In the genomic region with DNA sequence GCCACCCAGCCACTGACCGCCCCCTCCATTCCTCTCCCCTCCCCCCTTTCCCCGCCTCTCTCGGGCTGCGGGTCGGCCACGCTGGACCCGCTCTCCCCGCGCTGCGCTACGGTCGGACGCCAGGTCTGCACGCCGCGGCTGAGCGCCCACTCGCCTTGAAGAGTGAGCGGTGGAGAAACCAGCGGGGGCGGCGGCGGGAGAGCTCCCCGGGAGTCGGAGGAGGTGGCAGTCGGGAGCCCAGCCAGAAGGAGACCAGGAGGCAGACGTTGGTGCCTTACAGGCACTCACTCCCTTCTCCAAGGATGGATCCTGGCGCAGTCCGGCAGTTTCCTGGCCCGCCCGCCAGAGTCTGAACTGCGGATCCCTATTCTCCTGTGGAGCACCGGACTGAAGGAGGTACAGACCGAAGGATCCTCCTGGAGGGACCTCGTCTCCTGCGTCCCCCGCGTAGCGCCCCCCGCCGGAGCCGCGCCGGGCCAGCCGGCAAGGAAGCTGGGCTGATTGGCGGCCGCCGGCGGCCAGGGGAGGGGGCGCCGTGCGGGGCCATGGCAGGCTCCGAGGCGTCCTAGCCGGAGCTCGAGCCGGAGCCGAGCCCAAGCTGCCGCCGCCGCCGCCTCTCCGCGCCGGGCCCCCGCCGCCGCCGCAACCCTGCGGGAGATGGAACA, we compare ENCODE assay signal across 8 mouse cellular contexts. TPM values are rescaled to one million over a fixed set of nuclear protein-coding genes. Genes with fewer than 3 reads are reported as not detected.
DNase-seq lines count a peak whose midpoint lies in the region; ATAC-seq lines count a peak whose summit lies in the region.

No protein-coding gene starts in this region.

- peaks cover 17% of the 10 kb centered on the region for H3K4me1 ChIP-seq in heart, embryonic 15.5 days (replicated peaks)
- H3K4me1 ChIP-seq in brown adipose tissue, adult 24 weeks (ENCODE audit: control insufficient read depth, insufficient read depth, insufficient read length, low read length): no peaks in the 10 kb centered on the region; the same call in 1 of the 2 replicates
- H3K4me1 ChIP-seq in midbrain, embryonic 14.5 days (ENCODE audit: control insufficient read depth, insufficient read depth, low read length): peaks cover 29% of the 10 kb centered on the region

- peak overlapping the region; percentile 52 for H3K4me3 ChIP-seq in heart, embryonic 15.5 days
- H3K4me3 ChIP-seq in brown adipose tissue, adult 24 weeks (ENCODE audit: insufficient read depth, low read depth, low read length): peak overlapping the region; percentile 46
- H3K4me3 ChIP-seq in midbrain, embryonic 14.5 days (replicated peaks; ENCODE audit: low read depth, low read length): peak overlapping the region; percentile 70

- ATAC-seq in heart, embryonic 15.5 days (replicated peaks; ENCODE audit: insufficient number of reproducible peaks, insufficient read depth, low FRiP score, low read depth): no peak
- peak; percentile 39 for ATAC-seq in midbrain, embryonic 14.5 days (ENCODE audit: low FRiP score, low TSS enrichment)

- no peaks in the 10 kb centered on the region for H3K9me3 ChIP-seq in heart, embryonic 15.5 days (replicated peaks)
- H3K9me3 ChIP-seq in midbrain, embryonic 14.5 days (ENCODE audit: control insufficient read depth, low read length): no peaks in the 10 kb centered on the region

- peak overlapping the region; percentile 86 for H3K4me2 ChIP-seq in heart, embryonic 15.5 days
- H3K4me2 ChIP-seq in midbrain, embryonic 14.5 days (ENCODE audit: low read length): peak overlapping the region; percentile 98

- no peaks in the 10 kb centered on the region for H3K36me3 ChIP-seq in heart, embryonic 15.5 days
- no peaks in the 10 kb centered on the region for H3K36me3 ChIP-seq in midbrain, embryonic 14.5 days (ENCODE audit: control insufficient read depth, insufficient read depth, low read length)

- peaks cover 82% of the 10 kb centered on the region for H3K27me3 ChIP-seq in heart, embryonic 15.5 days
- peaks cover 11% of the 10 kb centered on the region; the same call in 1 of the 2 replicates for H3K27me3 ChIP-seq in midbrain, embryonic 14.5 days (ENCODE audit: control insufficient read depth, insufficient read depth, low read length)

- no peak for DNase-seq in heart, adult 8-10 months (ENCODE audit: low spot score)
- peak; percentile 44 to 69 for DNase-seq in frontal cortex, postnatal 10 days (ENCODE audit: low spot score in 2 of 2)
- DNase-seq in layer of hippocampus, postnatal 36 days: peak; percentile 67 to 72
- DNase-seq in midbrain, embryonic 14.5 days: peak; percentile 77
- no peak for DNase-seq in spleen, postnatal 36 days (ENCODE audit: low spot score in 2 of 2)
- no peak for DNase-seq in B cell, adult 2 months

- no peak overlapping the region for H3K27ac ChIP-seq in heart, embryonic 15.5 days
- H3K27ac ChIP-seq in brown adipose tissue, adult 24 weeks (replicated peaks; ENCODE audit: low read depth, low read length): no peak overlapping the region
- H3K27ac ChIP-seq in midbrain, embryonic 14.5 days (replicated peaks; ENCODE audit: low read depth, low read length): peak overlapping the region; percentile 71

- H3K9ac ChIP-seq in heart, embryonic 15.5 days: peak overlapping the region; percentile 15; the same call in 1 of the 2 replicates
- H3K9ac ChIP-seq in midbrain, embryonic 14.5 days (replicated peaks; ENCODE audit: low read length): peak overlapping the region; percentile 77

- WGBS in heart, embryonic 15.5 days: under 1% methylated on average over 58 of the region's 70 CpGs
- under 1% methylated on average over 66 of the region's 70 CpGs for WGBS in midbrain, embryonic 14.5 days

RNA-seq across cellular contexts. Expression of a gene that starts 0.7 kb away (rescaled TPM):
- 0.24 and 0.36 TPM in 2 replicates for polyA plus RNA-seq in heart, embryonic 15.5 days (2015; fragmentation: Nextera tagmentation; extraction: Ambion mirVana)
- total RNA-seq in heart, adult 8-10 months (2022): under 1 TPM in 2 of 4 experiments, not detected in 2; 0.12 to 0.37 TPM
- not detected in 2 replicates for polyA plus RNA-seq in brown adipose tissue, adult 24 weeks (2012; ENCODE audit: insufficient read depth, insufficient read length, missing spikeins)
- 10 to 100 TPM; 65.4 to 74.6 TPM for total RNA-seq in layer of hippocampus, postnatal 36 days (2021)
- polyA plus RNA-seq in midbrain, embryonic 14.5 days (2014; fragmentation: Nextera tagmentation; extraction: Ambion mirVana): 21.1 and 25.6 TPM in 2 replicates

Comparison
In these comparisons a context has a peak if more than half of its experiments do, and no peak if none do; other contexts are left out.
1. DNase-seq: peak in frontal cortex, postnatal 10 days (2 of 2), layer of hippocampus, postnatal 36 days (2 of 2) and midbrain, embryonic 14.5 days (single experiment); none in heart, adult 8-10 months (single experiment), spleen, postnatal 36 days (0 of 2) and B cell, adult 2 months (0 of 2).
2. RNA of a gene that starts 0.7 kb away (polyA plus RNA-seq): 21.1 to 25.6 TPM in midbrain, embryonic 14.5 days; 0.24 to 0.36 TPM in heart, embryonic 15.5 days and not detected in brown adipose tissue, adult 24 weeks; every median in the first group is over 10 times any median in the second.
3. Peak in every context shown above with its lines, with median percentiles within 50 percentile points of each other: H3K4me3 ChIP-seq.